Mouse (Mus musculus): ENCODE data around the gene Apeh. TPM values are rescaled to one million over a fixed set of nuclear protein-coding genes. Genes with fewer than 3 reads are reported as not detected.

Gene Apeh
- total RNA-seq, 2 experiments from 2014 or later: 72.7 to 88.0 TPM

DNA sequence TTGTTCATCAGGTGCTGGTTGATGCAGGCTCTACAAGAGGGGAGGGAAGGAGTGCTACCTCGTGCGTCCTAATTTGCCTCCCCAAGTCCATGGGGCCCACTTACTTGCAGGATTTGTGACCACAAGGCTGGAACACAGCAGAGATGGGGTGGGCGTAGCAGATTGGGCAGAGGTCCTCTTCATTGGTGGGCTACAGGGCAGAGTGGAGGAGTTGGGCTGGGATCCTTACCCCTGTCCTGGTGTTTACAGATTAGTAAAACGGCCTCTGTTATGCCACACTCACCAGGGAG lies 42.5 kb downstream of the Apeh start:
- no peak for DNase-seq

DNA sequence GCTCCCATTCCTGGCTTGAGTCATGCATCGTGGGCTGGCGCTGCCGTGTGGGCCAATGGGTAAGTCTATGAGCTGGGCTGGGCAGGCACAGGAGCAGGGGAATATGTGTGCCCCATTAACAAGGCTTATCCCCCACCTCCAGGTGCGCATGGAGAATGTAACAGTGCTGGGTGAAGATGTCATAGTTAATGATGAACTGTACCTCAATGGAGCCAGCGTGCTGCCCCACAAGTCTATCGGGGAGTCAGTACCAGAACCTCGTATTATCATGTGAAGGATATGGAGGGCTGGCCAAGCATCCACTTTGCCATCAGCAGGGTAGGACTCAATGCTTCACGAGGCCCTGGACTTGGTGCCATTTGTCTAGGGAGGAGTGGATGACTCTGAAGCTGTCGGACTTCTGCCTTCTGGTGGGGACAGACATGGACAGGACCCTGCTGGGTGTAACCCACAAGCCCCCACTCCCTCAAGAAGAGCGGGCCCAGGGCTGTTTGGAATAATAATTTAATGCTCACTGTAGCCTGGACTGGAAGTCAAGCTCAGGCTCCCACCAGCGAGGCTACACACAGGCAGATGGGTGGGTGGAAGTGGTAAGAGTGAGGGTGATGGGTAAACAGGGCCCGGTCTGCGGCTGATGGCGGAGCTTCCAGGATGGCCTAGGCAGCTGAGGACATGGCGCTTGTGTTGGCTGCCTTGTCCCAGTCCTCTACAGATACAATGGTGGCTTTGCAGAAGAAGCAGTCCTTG lies 43.0 kb downstream of the Apeh start:
- DNase-seq: no peak

DNA sequence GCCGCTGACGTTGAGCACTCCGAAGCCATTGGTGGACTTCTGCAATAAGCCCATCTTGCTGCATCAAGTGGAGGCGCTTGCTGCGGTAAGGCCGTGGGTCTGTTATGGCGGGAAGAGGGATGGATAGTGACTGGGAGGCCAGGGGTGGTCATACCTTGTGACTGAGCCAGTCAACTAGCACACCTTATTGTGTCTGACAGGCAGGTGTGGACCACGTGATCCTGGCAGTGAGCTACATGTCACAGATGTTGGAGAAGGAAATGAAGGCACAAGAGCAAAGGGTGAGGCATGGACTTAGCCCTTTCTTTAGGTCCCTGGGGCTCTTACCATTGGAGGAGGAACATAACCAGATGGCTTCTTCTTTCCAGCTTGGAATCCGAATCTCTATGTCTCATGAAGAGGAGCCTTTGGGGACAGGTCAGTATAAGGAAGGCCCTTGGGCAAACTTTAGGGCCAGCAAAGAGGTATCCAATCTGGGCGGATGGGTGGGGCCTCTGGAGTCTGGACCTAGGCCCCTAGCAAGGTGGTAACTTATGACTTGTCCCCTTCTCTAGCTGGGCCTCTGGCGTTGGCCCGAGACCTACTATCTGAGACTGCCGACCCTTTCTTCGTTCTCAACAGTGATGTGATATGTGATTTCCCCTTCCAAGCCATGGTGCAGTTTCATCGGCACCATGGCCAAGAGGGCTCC lies 44.7 kb downstream of the Apeh start:
- DNase-seq: no peak

DNA sequence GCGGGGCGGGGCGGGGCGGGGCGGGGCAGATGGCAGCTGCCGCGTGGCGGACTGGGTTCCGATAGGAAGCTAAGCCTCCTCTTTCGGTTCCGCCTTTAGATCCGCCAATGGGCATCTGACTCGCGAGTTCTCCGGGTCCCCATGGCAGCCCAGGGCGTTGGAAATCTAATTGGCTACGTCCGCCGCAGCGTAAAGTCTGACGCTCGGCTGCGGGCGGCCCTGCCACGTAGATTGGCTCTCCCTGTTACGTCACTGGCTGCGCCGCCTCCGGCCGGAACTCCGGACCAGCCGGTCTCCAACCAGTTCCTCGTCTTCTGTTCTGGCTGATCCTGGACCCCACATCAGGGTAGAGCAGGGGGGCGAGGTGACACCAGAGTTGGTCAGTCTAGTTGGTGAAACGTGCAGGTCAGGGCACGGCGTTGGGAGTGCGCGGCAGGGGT lies 45.4 kb downstream of the Apeh start, which contains the start of gene Gmppb:
Gene Gmppb (plus strand): TSS at position 227 of the 440 bp plus-strand sequence.
- peak; percentile 97 to 98 for DNase-seq

DNA sequence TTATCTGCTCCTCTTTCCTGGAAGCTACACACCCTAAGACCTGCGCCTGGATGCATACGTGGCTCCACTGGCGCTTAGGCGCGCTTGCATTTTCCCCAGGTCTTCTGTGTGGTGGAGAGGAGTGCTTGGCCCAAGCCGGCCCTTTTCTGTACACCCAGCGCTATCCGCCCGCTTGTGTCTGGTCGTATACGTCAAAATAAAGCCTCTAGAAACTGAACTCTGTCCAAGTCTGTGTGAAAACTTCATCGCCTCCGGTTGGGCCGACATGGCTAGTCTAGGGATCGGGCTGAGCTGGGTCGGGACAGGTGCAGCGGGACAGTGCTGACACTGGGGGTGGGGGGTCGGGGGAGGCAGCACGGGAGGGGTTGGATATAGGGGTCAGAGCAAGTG lies 45.8 kb downstream of the Apeh start:
- no peak for DNase-seq

DNA sequence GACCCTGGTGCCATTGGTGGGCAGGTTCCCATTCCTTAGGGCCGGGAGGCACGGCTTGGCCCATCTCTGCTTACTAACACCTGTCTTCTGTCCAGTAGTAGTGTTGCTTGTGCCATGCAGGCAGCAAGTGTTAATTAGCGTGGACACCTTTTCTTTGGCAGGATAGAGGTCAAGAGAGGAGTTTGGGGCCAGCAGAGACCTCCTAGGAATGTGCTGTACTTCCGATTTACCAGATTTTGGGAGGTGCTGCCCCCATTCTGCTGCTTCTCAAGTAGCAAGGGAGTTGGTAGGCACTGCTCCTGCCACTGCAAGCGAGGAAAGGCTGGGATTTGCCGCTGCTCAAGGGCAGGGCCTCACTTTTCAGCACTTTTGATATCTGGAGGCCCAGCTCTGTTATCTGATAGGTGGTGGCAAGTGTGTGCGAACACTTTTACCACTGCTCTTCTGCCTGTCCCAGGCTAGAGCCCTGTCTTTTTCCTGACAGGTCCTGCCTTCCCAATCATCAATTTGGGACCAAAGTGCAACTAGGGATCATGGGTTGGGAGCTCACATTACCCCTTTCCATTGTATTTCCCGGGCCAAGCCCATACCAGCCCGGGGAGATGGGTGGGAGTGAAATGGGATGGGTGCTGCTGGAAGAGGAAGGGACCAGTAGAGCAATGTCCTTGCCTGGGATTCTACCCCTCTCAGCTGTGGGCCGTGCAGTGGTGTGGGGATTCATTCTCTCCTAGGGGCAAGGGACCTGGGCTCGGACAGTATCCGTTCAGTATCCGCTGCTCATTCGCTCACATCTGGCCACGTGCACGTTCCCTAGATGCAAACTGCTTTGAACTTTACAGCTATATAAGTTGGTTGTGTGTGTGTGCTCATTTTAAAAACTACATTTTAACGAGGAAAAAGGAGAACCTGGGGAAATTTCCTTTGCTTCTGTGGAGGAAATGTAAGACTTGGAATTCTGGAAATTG lies 46.5 kb downstream of the Apeh start:
- DNase-seq: no peak

DNA sequence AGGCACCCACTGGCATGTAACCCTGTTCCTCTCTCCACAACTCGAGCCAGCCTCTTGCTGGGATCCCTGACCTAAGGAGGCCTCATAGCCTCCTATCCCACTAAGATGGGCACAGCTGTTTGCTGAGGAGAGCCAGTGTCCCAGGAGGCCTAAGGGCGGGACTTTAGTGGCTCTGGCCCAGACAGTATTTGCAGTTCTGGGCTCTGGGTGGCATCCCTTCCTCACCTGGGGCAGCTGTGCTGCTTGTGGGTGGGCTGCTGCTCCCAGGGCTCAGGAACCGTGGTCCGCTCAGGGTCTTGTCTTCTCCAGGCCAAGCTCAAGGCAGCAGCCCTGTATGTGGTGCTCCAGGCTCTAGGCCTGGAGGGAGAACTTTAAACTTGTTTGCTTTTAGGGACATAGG lies 47.8 kb downstream of the Apeh start:
- DNase-seq: no peak

DNA sequence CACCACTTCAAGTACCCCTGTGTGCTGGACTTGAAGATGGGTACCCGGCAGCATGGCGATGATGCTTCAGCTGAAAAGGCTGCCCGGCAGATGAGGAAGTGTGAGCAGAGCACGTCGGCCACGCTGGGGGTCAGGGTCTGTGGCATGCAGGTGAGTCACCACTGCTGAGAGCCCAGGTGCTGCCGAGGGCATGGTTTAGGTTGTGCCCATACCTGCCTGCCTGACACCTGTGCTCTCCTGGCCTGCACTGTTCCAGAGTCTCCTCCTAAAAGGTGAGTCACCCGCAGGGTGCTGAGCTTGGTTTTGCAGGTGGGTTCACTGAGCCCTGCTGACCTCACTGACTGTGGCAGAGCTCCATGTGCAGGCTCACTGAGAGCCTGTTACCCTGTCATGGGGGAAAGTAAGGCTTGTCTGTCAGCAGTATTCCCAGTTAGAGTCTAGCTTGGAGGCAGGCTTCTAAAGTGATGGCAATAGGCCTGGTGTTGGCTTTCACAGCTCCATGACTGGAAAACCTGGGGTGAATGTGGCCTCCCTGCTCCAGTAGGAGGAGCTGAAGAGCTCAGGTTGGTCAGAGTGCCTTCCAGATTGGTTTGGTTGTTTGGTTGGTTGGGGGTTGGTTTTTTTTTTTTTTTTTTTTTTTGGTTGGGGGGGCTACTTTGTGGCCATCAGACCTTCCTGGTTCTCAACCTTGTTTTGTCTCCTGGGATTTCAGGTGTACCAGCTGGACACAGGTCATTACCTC lies 49.5 kb downstream of the Apeh start:
- DNase-seq: no peak

Small RNA genes lying within 50 kb of the gene (microRNA-seq; reads per million reads assigned to microRNA genes)
- gene Gm47303 (not detected), gene Mir7088 (not detected)

Other genes with a start within 250 kb of the Apeh start
- 10 to 100 TPM; 45.6 to 55.8 TPM for gene Rbm6, start 221.4 kb downstream of the Apeh start, total RNA-seq (2021)
- gene Mon1a, start 206.5 kb downstream of the Apeh start, total RNA-seq (2021): 10 to 100 TPM; 17.7 to 19.8 TPM
- 10 to 100 TPM in 1 of 2 experiments, 1 to 10 TPM in 1; 5.2 to 11.9 TPM for gene Mst1r, start 187.7 kb downstream of the Apeh start, total RNA-seq (2021)
- not detected for gene Actl11, start 166.1 kb downstream of the Apeh start, total RNA-seq (2021)
- gene Camkv, start 158.9 kb downstream of the Apeh start, total RNA-seq (2021): 1 to 10 TPM; 2.9 to 3.6 TPM
- gene Traip, start 144.5 kb downstream of the Apeh start, total RNA-seq (2021): 1 to 10 TPM; 2.0 to 3.0 TPM
- 10 to 100 TPM; 15.8 to 21.3 TPM for gene Uba7, start 119.1 kb downstream of the Apeh start, total RNA-seq (2021)
- under 1 TPM; 0.33 to 0.40 TPM for gene Gm20661, start 111.5 kb downstream of the Apeh start, total RNA-seq (2021)
- 1 to 10 TPM; 4.0 to 5.7 TPM for gene Inka1, start 108.7 kb downstream of the Apeh start, total RNA-seq (2021)
- gene Cdhr4, start 102.1 kb downstream of the Apeh start, total RNA-seq (2021): 1 to 10 TPM in 1 of 2 experiments, under 1 TPM in 1; 0.26 to 2.1 TPM
- gene Gm20662, start 98.3 kb downstream of the Apeh start, total RNA-seq (2021): 1 to 10 TPM; 1.1 to 1.7 TPM
- gene Ip6k1, start 92.1 kb downstream of the Apeh start, total RNA-seq (2021): 100 to 1,000 TPM; 124 to 129 TPM
- gene Gmppb, start 45.4 kb downstream of the Apeh start, total RNA-seq (2021): 10 to 100 TPM; 27.0 to 28.5 TPM
- gene Amigo3, start 41.4 kb downstream of the Apeh start, total RNA-seq (2021): 1 to 10 TPM; 4.5 to 4.7 TPM
- gene Mst1, start 14.2 kb downstream of the Apeh start, total RNA-seq (2021): under 1 TPM; 0.17 to 0.49 TPM
- gene Rnf123, start 11.3 kb downstream of the Apeh start, total RNA-seq (2021): 10 to 100 TPM; 54.3 to 57.1 TPM
- gene Bsn, start 95.8 kb upstream of the Apeh start, total RNA-seq (2021): 1 to 10 TPM; 3.2 to 4.3 TPM
- gene Dag1, start 169.4 kb upstream of the Apeh start, total RNA-seq (2021): 100 to 1,000 TPM; 142 to 144 TPM
- 10 to 100 TPM; 17.1 TPM for gene Nicn1, start 195.8 kb upstream of the Apeh start, total RNA-seq (2021)
- 1 to 10 TPM; 2.7 to 4.4 TPM for gene Amt, start 202.2 kb upstream of the Apeh start, total RNA-seq (2021)
- 100 to 1,000 TPM; 363 to 383 TPM for gene Rhoa, start 211.5 kb upstream of the Apeh start, total RNA-seq (2021)
- 10 to 100 TPM; 38.8 to 48.3 TPM for gene Tcta, start 211.6 kb upstream of the Apeh start, total RNA-seq (2021)
- 100 to 1,000 TPM; 538 to 748 TPM for gene Gpx1, start 244.3 kb upstream of the Apeh start, total RNA-seq (2021)

Measured in adrenal gland, postnatal 36 days (tissue).